Mouse (Mus musculus) adrenal gland, adult 10 weeks (tissue): Measurements from ENCODE around the gene Pkhd1. TPM values are rescaled to one million over a fixed set of nuclear protein-coding genes. Genes with fewer than 3 reads are reported as not detected.

ENCODE experiments used
- polyA plus RNA-seq: library from polyadenylated mRNA; stranded (reverse); fragments of 350-450 nt; fragmentation: Illumina TruSeq; extraction: RNeasy Lipid Tissue Mini Kit (QIAGEN cat#74804); gene quantifications from one replicate; pipeline ENCODE4 v1.2.3, GENCODE M21; 2014; ENCODE audit warnings: low read depth, low replicate concordance

Gene Pkhd1
- polyA plus RNA-seq: 0.06 TPM

GRCm38 (mm10) chr1:20617849-20618530, at the start of gene Pkhd1:
TSS of gene Pkhd1 (minus strand) at chr1:20618064.

Other genes starting within 250 kb of the Pkhd1 start
- gene Il17a, start 112.8 kb upstream of the Pkhd1 start, polyA plus RNA-seq: not detected
- not detected for gene Il17f, start 172.6 kb upstream of the Pkhd1 start, polyA plus RNA-seq
- 3.1 TPM for gene Mcm3, start 202.2 kb upstream of the Pkhd1 start, polyA plus RNA-seq